Mouse (Mus musculus): ENCODE measurements around the gene Eif2ak1. TPM values are rescaled to one million over a fixed set of nuclear protein-coding genes. Genes with fewer than 3 reads are reported as not detected.

The Eif2ak1 gene
- polyA plus RNA-seq, 1 experiment: 46.6 TPM

- H3K4me3 ChIP-seq (ENCODE audit: insufficient read depth, low read length): no peak overlapping the region
- H3K4me1 ChIP-seq (ENCODE audit: control insufficient read depth, insufficient read depth, low read length): no peaks in the 10 kb centered on the region
- H3K27ac ChIP-seq (ENCODE audit: insufficient read depth, low read depth, low read length): no peak overlapping the region
- TF ChIP-seq CTCF (IDR thresholded peaks at IDR 0.05; ENCODE audit: low read depth, low read length) (no peak), POLR2A (IDR thresholded peaks at IDR 0.05; ENCODE audit: borderline replicate concordance, low read depth, low read length) (no peak)
Measured at GRCm38 (mm10) chr5:143941588-143941987, 124.0 kb downstream of the Eif2ak1 start.

GRCm38 (mm10) chr5:143943231-143944125, 125.9 kb downstream of the Eif2ak1 start:
- TF ChIP-seq CTCF (IDR thresholded peaks at IDR 0.05; ENCODE audit: low read depth, low read length): no peak
- no peak for TF ChIP-seq POLR2A (IDR thresholded peaks at IDR 0.05; ENCODE audit: borderline replicate concordance, low read depth, low read length)
- Histone ChIP-seq H3K4me3 (ENCODE audit: insufficient read depth, low read length) (no peak overlapping the region), H3K27ac (ENCODE audit: insufficient read depth, low read depth, low read length) (no peak overlapping the region), H3K4me1 (ENCODE audit: control insufficient read depth, insufficient read depth, low read length) (no peaks in the 10 kb centered on the region)

GRCm38 (mm10) chr5:143948361-143948760, 130.8 kb downstream of the Eif2ak1 start:
- H3K4me3 ChIP-seq (ENCODE audit: insufficient read depth, low read length): no peak overlapping the region
- H3K27ac ChIP-seq (ENCODE audit: insufficient read depth, low read depth, low read length): no peak overlapping the region
- H3K4me1 ChIP-seq (ENCODE audit: control insufficient read depth, insufficient read depth, low read length): no peaks in the 10 kb centered on the region
- TF ChIP-seq POLR2A (IDR thresholded peaks at IDR 0.05; ENCODE audit: borderline replicate concordance, low read depth, low read length) (no peak), CTCF (IDR thresholded peaks at IDR 0.05; ENCODE audit: low read depth, low read length) (no peak)

GRCm38 (mm10) chr5:143950016-143950415, 132.4 kb downstream of the Eif2ak1 start:
- no peak overlapping the region for H3K27ac ChIP-seq (ENCODE audit: insufficient read depth, low read depth, low read length)
- no peaks in the 10 kb centered on the region for H3K4me1 ChIP-seq (ENCODE audit: control insufficient read depth, insufficient read depth, low read length)
- H3K4me3 ChIP-seq (ENCODE audit: insufficient read depth, low read length): no peak overlapping the region
- no peak for TF ChIP-seq CTCF (IDR thresholded peaks at IDR 0.05; ENCODE audit: low read depth, low read length)
- no peak for TF ChIP-seq POLR2A (IDR thresholded peaks at IDR 0.05; ENCODE audit: borderline replicate concordance, low read depth, low read length)

Other genes starting within 250 kb of the Eif2ak1 start
- gene Cyth3, start 195.3 kb upstream of the Eif2ak1 start, polyA plus RNA-seq (2012; ENCODE audit: insufficient read depth, insufficient read length, missing spikeins): 21.0 and 26.1 TPM in 2 replicates
- 5.1 and 6.9 TPM in 2 replicates for gene Usp42, start 85.5 kb upstream of the Eif2ak1 start, polyA plus RNA-seq (2012; ENCODE audit: insufficient read depth, insufficient read length, missing spikeins)
- gene Ankrd61, start 79.9 kb downstream of the Eif2ak1 start, polyA plus RNA-seq (2012; ENCODE audit: insufficient read depth, insufficient read length, missing spikeins): not detected in 2 replicates
- 14.4 and 16.0 TPM in 2 replicates for gene Aimp2, start 92.1 kb downstream of the Eif2ak1 start, polyA plus RNA-seq (2012; ENCODE audit: insufficient read depth, insufficient read length, missing spikeins)
- gene Pms2, start 92.2 kb downstream of the Eif2ak1 start, polyA plus RNA-seq (2012; ENCODE audit: insufficient read depth, insufficient read length, missing spikeins): 7.9 and 9.9 TPM in 2 replicates
- gene Gm42421, start 110.4 kb downstream of the Eif2ak1 start, polyA plus RNA-seq (2012; ENCODE audit: insufficient read depth, insufficient read length, missing spikeins): 2.4 TPM in 1 of 2 replicates, not detected in the other
- gene Rsph10b, start 115.2 kb downstream of the Eif2ak1 start, polyA plus RNA-seq (2012; ENCODE audit: insufficient read depth, insufficient read length, missing spikeins): not detected in 2 replicates
- gene Ccz1, start 197.1 kb downstream of the Eif2ak1 start, polyA plus RNA-seq (2012; ENCODE audit: insufficient read depth, insufficient read length, missing spikeins): 65.0 and 71.9 TPM in 2 replicates
- not detected in 2 replicates for gene Ocm, start 208.9 kb downstream of the Eif2ak1 start, polyA plus RNA-seq (2012; ENCODE audit: insufficient read depth, insufficient read length, missing spikeins)